Mouse (Mus musculus) limb, embryonic 12.5 days (tissue): ENCODE results near the gene Cdhr3. TPM values are rescaled to one million over a fixed set of nuclear protein-coding genes. Genes with fewer than 3 reads are reported as not detected.

Experiments
- ATAC-seq: fragments of 200-750 bp; cut with Nextera tagmentation; 2 replicates; pipeline ENCODE4 v1.8.0; 2017; ENCODE audit warnings: low read depth, moderate TSS enrichment; ENCODE audit not compliant: insufficient number of reproducible peaks, insufficient read depth, low FRiP score, low TSS enrichment
- H3K27ac ChIP-seq: fragments of 300-500 bp; sonication (generic); 2 replicates; pipeline ENCODE4 v1.5.1; 2016; ENCODE audit warnings: mild to moderate bottlenecking, moderate library complexity
- H3K27me3 ChIP-seq: fragments of 300-500 bp; sonication (generic); 2 replicates; pipeline ENCODE4 v1.6.1; 2016; ENCODE audit warnings: mild to moderate bottlenecking, moderate library complexity
- H3K36me3 ChIP-seq: fragments of 300-500 bp; sonication (generic); 2 replicates; pipeline ENCODE4 v1.6.1; 2016; ENCODE audit warnings: mild to moderate bottlenecking, moderate library complexity
- H3K4me1 ChIP-seq: fragments of 300-500 bp; sonication (generic); replicated peaks from 2 replicates; pipeline ENCODE4 v1.6.1; 2016
- H3K4me2 ChIP-seq: fragments of 300-500 bp; sonication (generic); 2 replicates; pipeline ENCODE4 v1.6.1; 2016; ENCODE audit warnings: mild to moderate bottlenecking, moderate library complexity
- H3K4me3 ChIP-seq: fragments of 300-500 bp; sonication (generic); replicated peaks from 2 replicates; pipeline ENCODE4 v1.5.1; 2016; ENCODE audit warnings: mild to moderate bottlenecking
- H3K9ac ChIP-seq: fragments of 300-500 bp; sonication (generic); replicated peaks from 2 replicates; pipeline ENCODE4 v1.6.1; 2016; ENCODE audit warnings: mild to moderate bottlenecking, moderate library complexity
- H3K9me3 ChIP-seq: fragments of 300-500 bp; sonication (generic); 2 replicates; pipeline ENCODE4 v1.6.1; 2016; ENCODE audit warnings: mild to moderate bottlenecking, moderate library complexity
- WGBS: fragments of 180-500 bp; shearing (Covaris S2); methylation state at CpG from one replicate; pipeline ENCODE4 v1.1.7; 2016; 5-methylcytosine and 5-hydroxymethylcytosine counted together
- polyA plus RNA-seq: library from polyadenylated mRNA; unstranded; fragments of >200 nt; fragmentation: Nextera tagmentation; extraction: Ambion mirVana; gene quantifications from 2 replicates; pipeline ENCODE4 v1.2.1, GENCODE M21; 2016

Gene Cdhr3
- polyA plus RNA-seq, 1 experiment from 2014 or later: not detected

DNA sequence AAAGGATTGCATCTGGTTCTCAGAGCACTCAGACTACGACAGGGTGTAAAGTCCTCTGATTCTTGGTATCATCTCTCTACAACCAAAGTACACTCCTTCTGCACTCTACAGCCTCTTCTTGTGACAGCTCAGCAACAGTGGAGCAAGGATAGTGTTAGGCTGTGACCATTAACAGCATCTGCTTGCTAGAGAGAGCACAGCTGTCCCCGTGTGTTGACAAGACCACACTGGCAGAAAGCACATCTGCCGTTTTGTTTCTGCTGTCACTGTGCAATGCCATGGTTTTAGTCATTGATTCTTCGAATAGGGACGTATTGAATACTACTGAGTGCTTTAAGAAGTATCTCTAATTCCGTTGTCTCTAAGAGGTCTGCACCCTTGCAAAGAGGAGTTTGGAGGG, 36.6 kb downstream of the Cdhr3 start:
- 73% methylated on average over 6 of the region's 6 CpGs for WGBS
- ATAC-seq: no peak

DNA sequence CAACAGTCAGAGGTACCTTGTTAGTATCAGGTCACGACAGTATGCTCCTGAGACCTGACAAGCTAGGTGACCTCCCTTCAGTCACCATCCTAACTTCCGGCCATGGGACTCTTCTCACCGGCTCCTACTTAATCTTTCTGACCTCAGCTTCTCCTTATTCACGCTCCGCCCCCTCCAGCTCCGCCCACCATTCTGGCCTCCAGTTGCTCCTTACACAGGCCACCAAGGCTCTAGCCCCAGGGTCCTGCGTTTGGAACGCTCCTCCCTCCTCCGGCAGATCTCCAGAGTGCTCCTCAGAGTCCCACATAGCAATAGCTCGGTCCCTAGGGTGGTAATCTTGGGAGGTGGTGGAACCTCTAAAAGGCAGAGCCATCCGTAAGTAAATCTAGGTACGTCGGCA, 38.9 kb downstream of the Cdhr3 start:
- H3K4me3 ChIP-seq: no peak overlapping the region
- no peaks in the 10 kb centered on the region for H3K27me3 ChIP-seq
- H3K4me1 ChIP-seq: peaks cover 24% of the 10 kb centered on the region
- no peak overlapping the region for H3K27ac ChIP-seq
- ATAC-seq: no peak
- H3K4me2 ChIP-seq: no peak overlapping the region
- 64% methylated on average over 13 of the region's 13 CpGs for WGBS
- H3K36me3 ChIP-seq: no peaks in the 10 kb centered on the region
- no peaks in the 10 kb centered on the region for H3K9me3 ChIP-seq
- no peak overlapping the region for H3K9ac ChIP-seq

More for the DNA sequence above, 36.6 kb downstream of the Cdhr3 start:
- no peak overlapping the region for H3K4me3 ChIP-seq
- peaks cover 24% of the 10 kb centered on the region for H3K4me1 ChIP-seq
- H3K9me3 ChIP-seq: no peaks in the 10 kb centered on the region
- H3K4me2 ChIP-seq: no peak overlapping the region
- H3K27me3 ChIP-seq: no peaks in the 10 kb centered on the region
- no peaks in the 10 kb centered on the region for H3K36me3 ChIP-seq
- H3K9ac ChIP-seq: no peak overlapping the region
- H3K27ac ChIP-seq: no peak overlapping the region

DNA sequence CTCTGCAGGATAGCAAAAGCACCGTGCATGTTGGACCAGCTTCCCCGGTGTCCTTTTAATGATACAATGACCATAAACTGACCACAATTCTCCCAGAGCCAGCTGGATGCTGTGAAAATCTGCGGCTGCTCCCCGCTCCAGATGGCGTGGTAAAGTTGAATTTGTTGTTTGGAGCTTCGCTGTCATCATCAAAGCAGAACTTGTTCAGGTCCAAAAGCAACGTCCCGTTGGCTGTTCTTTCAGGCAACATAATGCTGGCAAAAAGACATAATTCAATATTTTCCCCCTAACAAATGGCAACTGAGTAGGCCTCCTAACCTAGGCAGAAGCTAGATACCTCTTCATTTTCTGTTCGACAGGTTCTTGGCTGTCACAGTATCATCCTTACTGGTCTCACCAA, 39.4 kb downstream of the Cdhr3 start:
- no peaks in the 10 kb centered on the region for H3K9me3 ChIP-seq
- no peak overlapping the region for H3K9ac ChIP-seq
- ATAC-seq: no peak
- H3K4me1 ChIP-seq: peaks cover 24% of the 10 kb centered on the region
- no peaks in the 10 kb centered on the region for H3K36me3 ChIP-seq
- no peak overlapping the region for H3K4me3 ChIP-seq
- no peaks in the 10 kb centered on the region for H3K27me3 ChIP-seq
- WGBS: 59% methylated on average over 9 of the region's 9 CpGs
- H3K27ac ChIP-seq: no peak overlapping the region
- H3K4me2 ChIP-seq: no peak overlapping the region

DNA sequence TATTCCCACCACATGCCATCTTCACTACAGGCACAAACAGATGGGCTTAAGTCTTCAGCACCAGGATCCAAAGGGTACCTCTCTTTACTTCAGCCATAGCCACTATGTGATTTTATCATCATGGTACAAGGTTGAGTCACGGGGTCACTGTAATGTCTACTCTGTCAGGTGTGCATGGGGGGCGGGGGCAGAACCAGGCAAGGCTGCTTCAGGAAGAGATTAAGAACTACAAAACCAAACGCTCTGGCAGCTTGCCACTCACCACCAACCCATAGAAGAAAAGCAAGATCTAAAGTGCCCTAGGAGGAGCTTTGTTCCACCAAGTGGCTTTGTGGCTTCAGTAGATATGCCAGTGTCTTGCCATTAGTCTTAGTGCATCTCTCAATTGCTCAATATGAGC, 44.3 kb downstream of the Cdhr3 start:
- Histone ChIP-seq H3K27ac (no peak overlapping the region), H3K9ac (no peak overlapping the region), H3K36me3 (no peaks in the 10 kb centered on the region), H3K9me3 (no peaks in the 10 kb centered on the region), H3K4me1 (peaks cover 15% of the 10 kb centered on the region), H3K4me3 (no peak overlapping the region), H3K4me2 (no peak overlapping the region), H3K27me3 (no peaks in the 10 kb centered on the region)
- 87% methylated on average over 3 of the region's 3 CpGs for WGBS
- no peak for ATAC-seq

DNA sequence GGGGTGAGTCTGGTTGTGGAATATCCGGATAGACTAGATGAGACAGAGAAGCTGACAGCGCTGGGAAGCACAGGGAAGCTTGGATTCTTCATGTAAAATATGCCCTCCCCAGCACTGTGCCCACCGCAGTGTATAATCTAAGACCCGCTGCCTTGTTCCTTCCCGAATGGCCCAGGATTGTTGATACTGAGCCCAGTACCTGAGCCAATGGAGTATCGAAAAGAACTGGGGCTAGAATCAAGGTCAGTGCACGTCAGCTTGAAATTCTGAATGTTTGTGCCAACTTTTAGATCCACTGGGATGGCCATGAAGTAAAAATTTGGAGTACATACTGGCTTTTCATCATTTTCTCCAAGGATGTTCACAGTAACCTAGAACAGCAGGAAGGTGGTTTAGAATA, 46.2 kb downstream of the Cdhr3 start:
- Histone ChIP-seq H3K27ac (no peak overlapping the region), H3K4me2 (no peak overlapping the region), H3K36me3 (no peaks in the 10 kb centered on the region), H3K9me3 (no peaks in the 10 kb centered on the region), H3K4me3 (no peak overlapping the region), H3K9ac (no peak overlapping the region), H3K27me3 (no peaks in the 10 kb centered on the region), H3K4me1 (peaks cover 8% of the 10 kb centered on the region)
- whole genome bisulfite sequencing: 90% methylated on average over 7 of the region's 7 CpGs
- no peak for ATAC-seq

DNA sequence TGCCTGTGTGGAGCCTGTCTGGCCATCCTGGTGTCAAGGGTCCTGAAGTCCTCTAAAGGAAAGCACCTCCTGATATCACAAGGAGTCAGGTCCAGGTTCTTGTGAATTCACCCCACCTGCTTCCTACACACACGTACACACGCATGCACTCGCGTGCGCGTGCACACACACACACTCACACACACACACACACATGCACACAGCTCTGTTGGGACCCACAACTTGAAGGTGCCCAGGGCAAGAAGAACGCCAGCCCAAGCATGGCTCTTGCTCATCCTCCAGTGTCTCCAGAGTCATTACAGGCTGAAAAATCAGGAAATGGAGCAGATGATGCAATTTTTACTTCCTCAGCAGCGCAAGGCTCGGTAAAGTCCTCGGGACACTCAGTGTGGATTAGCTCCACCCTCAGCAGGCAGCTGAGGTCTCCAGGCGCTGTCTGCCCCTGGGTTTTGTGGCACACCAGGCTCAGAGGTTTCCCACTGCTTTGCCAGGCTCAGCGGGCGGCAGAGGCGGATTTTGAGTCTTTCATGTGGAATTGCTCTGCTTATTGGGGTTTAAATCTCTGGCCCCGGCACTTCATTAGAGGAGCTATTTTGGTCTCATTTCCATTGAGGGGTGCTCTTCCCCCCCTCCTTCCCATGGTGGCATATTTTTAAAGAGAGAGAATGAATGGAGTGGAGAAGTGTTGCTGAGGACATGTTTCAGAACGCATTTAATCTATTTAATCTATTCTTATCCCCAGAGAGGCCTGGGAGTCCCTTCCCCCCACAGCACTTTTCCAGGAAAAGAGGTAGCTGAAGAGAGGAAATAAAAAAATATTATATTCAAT, 46.9 kb downstream of the Cdhr3 start:
- H3K27ac ChIP-seq: no peak overlapping the region
- H3K4me3 ChIP-seq: no peak overlapping the region
- ATAC-seq: no peak
- peaks cover 8% of the 10 kb centered on the region for H3K4me1 ChIP-seq
- H3K27me3 ChIP-seq: no peaks in the 10 kb centered on the region
- no peak overlapping the region for H3K9ac ChIP-seq
- no peak overlapping the region for H3K4me2 ChIP-seq
- 44% methylated on average over 16 of the region's 16 CpGs for WGBS
- no peaks in the 10 kb centered on the region for H3K9me3 ChIP-seq
- H3K36me3 ChIP-seq: no peaks in the 10 kb centered on the region

DNA sequence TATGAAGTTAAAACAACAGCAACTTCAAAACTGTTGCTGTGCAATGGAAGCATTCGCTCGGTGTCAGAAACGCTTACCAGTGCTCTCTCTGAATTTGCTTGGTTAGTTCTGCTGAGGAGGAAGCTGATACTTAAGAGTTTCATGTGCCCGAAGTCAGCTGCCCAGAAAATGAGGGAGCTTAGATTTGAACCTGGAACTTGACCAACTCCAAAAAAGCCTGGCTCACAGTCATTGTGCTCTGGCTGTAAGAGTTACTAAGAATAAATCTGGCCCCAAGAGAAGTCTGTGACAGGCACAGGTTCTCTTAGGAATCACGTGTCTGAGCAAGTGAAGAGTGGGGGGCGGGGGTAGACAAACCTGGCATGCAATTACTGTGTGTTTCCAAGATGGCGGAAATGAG, 51.2 kb downstream of the Cdhr3 start:
- H3K9me3 ChIP-seq: no peaks in the 10 kb centered on the region
- H3K27me3 ChIP-seq: no peaks in the 10 kb centered on the region
- H3K4me2 ChIP-seq: no peak overlapping the region
- 90% methylated on average over 7 of the region's 7 CpGs for WGBS
- H3K4me3 ChIP-seq: no peak overlapping the region
- H3K9ac ChIP-seq: no peak overlapping the region
- no peak overlapping the region for H3K27ac ChIP-seq
- peaks cover 8% of the 10 kb centered on the region for H3K4me1 ChIP-seq
- no peaks in the 10 kb centered on the region for H3K36me3 ChIP-seq
- ATAC-seq: no peak

DNA sequence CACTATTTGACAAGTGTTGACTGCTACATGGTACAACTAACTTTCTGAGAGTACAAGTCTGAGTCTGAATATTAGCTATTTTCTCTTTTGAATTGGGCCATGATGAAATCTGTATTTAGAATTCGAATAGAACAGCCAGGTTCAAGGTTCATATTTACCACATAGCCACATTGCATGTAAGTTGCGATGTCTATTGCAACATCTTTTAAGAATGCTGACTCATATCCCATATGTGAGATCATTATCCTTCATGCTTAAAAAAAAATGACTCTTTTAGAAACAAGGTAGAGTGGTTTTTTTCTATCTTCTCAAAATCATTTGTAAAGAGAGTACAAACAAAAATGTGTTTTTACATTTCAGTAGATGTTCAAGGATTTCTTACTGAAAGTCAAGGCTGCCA, 51.9 kb downstream of the Cdhr3 start:
- no peak overlapping the region for H3K9ac ChIP-seq
- H3K27me3 ChIP-seq: no peaks in the 10 kb centered on the region
- no peaks in the 10 kb centered on the region for H3K36me3 ChIP-seq
- H3K4me1 ChIP-seq: peaks cover 10% of the 10 kb centered on the region
- no peak overlapping the region for H3K4me2 ChIP-seq
- H3K4me3 ChIP-seq: no peak overlapping the region
- 84% methylated on average over 2 of the region's 2 CpGs for WGBS
- ATAC-seq: no peak
- no peaks in the 10 kb centered on the region for H3K9me3 ChIP-seq
- no peak overlapping the region for H3K27ac ChIP-seq

DNA sequence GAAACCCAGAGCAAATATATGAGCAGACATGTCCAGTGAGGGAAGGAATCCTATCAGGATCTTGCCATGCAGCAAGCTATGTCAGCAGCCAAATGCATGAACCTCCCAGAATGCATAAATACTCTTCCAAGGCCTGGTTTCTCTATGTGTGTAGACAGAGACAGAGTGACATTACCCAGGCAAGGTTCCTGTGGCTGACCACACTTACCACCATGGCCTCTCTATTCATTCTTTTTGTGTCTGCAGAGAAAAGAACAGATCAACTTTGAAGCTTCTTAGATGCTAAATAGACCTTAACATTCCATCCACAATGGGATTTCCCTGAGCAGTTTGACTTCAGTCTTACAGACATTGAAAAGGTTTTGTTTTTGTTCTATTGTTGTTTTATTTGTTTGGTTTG, 54.0 kb downstream of the Cdhr3 start:
- H3K27me3 ChIP-seq: peaks cover 9% of the 10 kb centered on the region
- H3K4me2 ChIP-seq: no peak overlapping the region
- H3K9ac ChIP-seq: no peak overlapping the region
- ATAC-seq: no peak
- peaks cover 20% of the 10 kb centered on the region for H3K4me1 ChIP-seq
- no peaks in the 10 kb centered on the region for H3K36me3 ChIP-seq
- no peak overlapping the region for H3K27ac ChIP-seq
- no peak overlapping the region for H3K4me3 ChIP-seq
- H3K9me3 ChIP-seq: no peaks in the 10 kb centered on the region

DNA sequence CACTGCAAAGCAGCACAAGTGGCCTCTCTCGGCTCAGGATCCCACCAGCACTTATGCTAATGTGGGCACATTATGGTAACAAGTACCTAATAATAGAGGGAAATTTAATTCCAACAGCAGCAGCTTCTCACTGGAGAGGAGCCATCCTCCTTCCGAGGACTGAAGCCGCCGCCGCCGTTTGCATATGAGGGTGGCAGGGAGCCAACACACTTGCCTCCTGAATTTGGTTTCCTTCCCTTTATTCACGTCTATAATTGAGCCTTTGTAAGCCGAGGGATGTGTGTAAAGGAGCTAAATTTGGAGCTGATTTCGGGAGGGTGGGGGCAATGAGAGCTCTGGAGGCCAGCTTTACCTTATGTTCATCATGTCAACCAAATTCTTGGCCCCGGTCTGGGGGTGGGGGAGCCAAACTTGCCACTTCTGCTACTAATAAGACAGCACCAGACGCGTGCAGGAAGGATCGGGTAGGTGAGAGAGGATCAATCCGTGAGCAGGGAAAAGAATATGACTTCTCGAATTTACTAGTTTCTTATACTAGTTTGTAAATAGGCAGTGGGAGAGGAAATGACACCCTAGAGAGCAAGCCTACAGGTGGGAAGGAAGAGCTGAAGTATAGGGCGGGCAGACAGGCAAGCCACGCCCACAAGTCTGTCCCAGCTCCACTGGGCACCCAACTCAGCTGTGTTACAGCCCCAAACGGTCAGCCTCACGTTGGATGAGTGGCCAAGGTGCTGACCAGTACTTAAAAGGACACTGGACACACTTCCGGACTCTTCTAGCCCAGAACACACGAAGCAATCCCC, 56.8 kb downstream of the Cdhr3 start:
- ATAC-seq: peak; percentile 24; the same call in 1 of the 2 replicates
- peaks cover 9% of the 10 kb centered on the region for H3K27me3 ChIP-seq
- no peaks in the 10 kb centered on the region for H3K9me3 ChIP-seq
- H3K4me1 ChIP-seq: peaks cover 20% of the 10 kb centered on the region
- no peak overlapping the region for H3K27ac ChIP-seq
- peak overlapping the region; percentile 42 for H3K4me2 ChIP-seq
- H3K4me3 ChIP-seq: no peak overlapping the region
- no peaks in the 10 kb centered on the region for H3K36me3 ChIP-seq
- 18% methylated on average over 21 of the region's 21 CpGs for WGBS
- H3K9ac ChIP-seq: no peak overlapping the region

DNA sequence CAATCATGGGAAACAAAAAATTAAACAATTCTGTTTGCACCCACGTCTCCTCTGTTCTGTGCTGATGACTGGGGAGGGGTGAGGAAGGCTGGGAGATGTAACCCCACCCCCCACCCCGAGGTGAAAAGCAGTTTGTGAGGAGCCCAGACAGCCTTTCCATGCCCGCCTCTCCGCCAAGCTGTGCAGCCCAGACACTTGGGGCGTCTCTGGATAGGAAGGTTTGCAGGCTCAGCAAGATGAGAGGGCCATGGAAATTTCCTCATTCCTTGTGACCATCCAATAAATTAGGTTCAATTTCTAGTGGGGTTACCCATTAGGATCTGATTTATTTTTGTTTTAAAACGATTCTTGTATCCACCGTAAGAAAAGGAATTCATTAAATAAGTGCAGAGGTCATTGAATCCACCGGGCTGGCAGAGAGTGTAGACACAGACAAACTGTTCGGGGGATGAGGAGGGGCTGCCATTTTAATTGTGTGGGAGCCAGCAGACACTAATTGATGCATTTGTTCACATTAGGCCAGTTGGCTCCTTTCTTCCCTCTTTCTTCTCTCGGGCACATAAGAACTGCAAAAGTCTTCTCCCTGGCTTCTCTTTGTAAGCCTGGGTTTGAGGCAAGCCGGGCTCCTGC, 57.5 kb downstream of the Cdhr3 start:
- H3K9ac ChIP-seq: no peak overlapping the region
- no peak for ATAC-seq
- H3K4me2 ChIP-seq: peak overlapping the region; percentile 42
- no peaks in the 10 kb centered on the region for H3K9me3 ChIP-seq
- H3K4me3 ChIP-seq: no peak overlapping the region
- H3K27me3 ChIP-seq: peaks cover 9% of the 10 kb centered on the region
- WGBS: 28% methylated on average over 11 of the region's 11 CpGs
- H3K27ac ChIP-seq: no peak overlapping the region
- peaks cover 20% of the 10 kb centered on the region for H3K4me1 ChIP-seq
- H3K36me3 ChIP-seq: no peaks in the 10 kb centered on the region
